Mouse (Mus musculus) lung, embryonic 16.5 days (tissue): ENCODE measurements around the gene Gdf10. TPM values are rescaled to one million over a fixed set of nuclear protein-coding genes. Genes with fewer than 3 reads are reported as not detected.

Source experiments
- polyA plus RNA-seq: library from polyadenylated mRNA; unstranded; fragments of >200 nt; fragmentation: Nextera tagmentation; extraction: Ambion mirVana; gene quantifications from 2 replicates; pipeline ENCODE4 v1.2.1, GENCODE M21; 2015

Gdf10 gene
- polyA plus RNA-seq, 1 experiment from 2014 or later: 7.7 TPM

Other genes starting within 250 kb of the Gdf10 start
- 0.06 and 0.08 TPM in 2 replicates for gene Gdf2, start 17.5 kb downstream of the Gdf10 start, polyA plus RNA-seq
- gene Rbp3, start 30.4 kb downstream of the Gdf10 start, polyA plus RNA-seq: not detected in 2 replicates
- not detected in 2 replicates for gene Zfp488, start 55.2 kb downstream of the Gdf10 start, polyA plus RNA-seq
- not detected in 2 replicates for gene Gm30083, start 91.6 kb downstream of the Gdf10 start, polyA plus RNA-seq
- not detected in 2 replicates for gene Gm5460, start 93.2 kb downstream of the Gdf10 start, polyA plus RNA-seq
- not detected in 2 replicates for gene Antxrl, start 129.1 kb downstream of the Gdf10 start, polyA plus RNA-seq
- gene Anxa8, start 162.4 kb downstream of the Gdf10 start, polyA plus RNA-seq: 10.1 and 15.0 TPM in 2 replicates
- gene A630023A22Rik, start 179.2 kb downstream of the Gdf10 start, polyA plus RNA-seq: 0.19 TPM in 1 of 2 replicates, not detected in the other
- 0.05 and 0.20 TPM in 2 replicates for gene Npy4r, start 228.9 kb downstream of the Gdf10 start, polyA plus RNA-seq